Mouse (Mus musculus) CH12.LX (cell line): Measurements from ENCODE around the gene Ccdc24.

Experiments used
- BHLHE40 ChIP-seq: IDR thresholded peaks from 2 replicates; pipeline ENCODE4 v1.6.1; 2011; ENCODE audit warnings: mild to moderate bottlenecking, low read depth, low read length, improper control_type of control experiment
- CTCF ChIP-seq, 2 experiments: IDR thresholded peaks in 1 of 2; conservative IDR thresholded peaks in 1 of 2; 2 replicates each; pipeline ENCODE4 v1.5.1; 2011 to 2012; ENCODE audit warnings: low read depth in 2 of 2, low read length in 2 of 2, improper control_type of control experiment in 1 of 2, inconsistent platforms in 1 of 2, mild to moderate bottlenecking in 1 of 2, moderate library complexity in 1 of 2
- E2F4 ChIP-seq: IDR thresholded peaks from 2 replicates; pipeline ENCODE4 v1.6.1; 2011; ENCODE audit warnings: low read depth, low read length, improper control_type of control experiment; ENCODE audit not compliant: insufficient replicate concordance
- ETS1 ChIP-seq: conservative IDR thresholded peaks from 2 replicates; pipeline ENCODE4 v1.6.1; 2012; ENCODE audit warnings: low read depth, mild to moderate bottlenecking, inconsistent platforms, low read length, improper control_type of control experiment, moderate library complexity
- MAX ChIP-seq: IDR thresholded peaks from 2 replicates; pipeline ENCODE4 v1.6.1; 2011; ENCODE audit warnings: low read length, improper control_type of control experiment
- POLR2A ChIP-seq: IDR thresholded peaks from 2 replicates; pipeline ENCODE4 v1.6.1; 2011; ENCODE audit warnings: low read depth, mild to moderate bottlenecking, improper control_type of control experiment, low read length
- SIN3A ChIP-seq: IDR thresholded peaks from 2 replicates; pipeline ENCODE4 v1.6.1; 2012; ENCODE audit warnings: low read length, improper control_type of control experiment, inconsistent platforms
- USF1 ChIP-seq: IDR thresholded peaks from 2 replicates; pipeline ENCODE4 v1.6.1; 2014; ENCODE audit warnings: low read depth, mild to moderate bottlenecking, inconsistent platforms, low read length, improper control_type of control experiment
- ZC3H11A ChIP-seq: IDR thresholded peaks from 2 replicates; pipeline ENCODE4 v1.6.1; 2012; ENCODE audit warnings: low read depth, mild to moderate bottlenecking, inconsistent platforms, low read length, improper control_type of control experiment

DNA sequence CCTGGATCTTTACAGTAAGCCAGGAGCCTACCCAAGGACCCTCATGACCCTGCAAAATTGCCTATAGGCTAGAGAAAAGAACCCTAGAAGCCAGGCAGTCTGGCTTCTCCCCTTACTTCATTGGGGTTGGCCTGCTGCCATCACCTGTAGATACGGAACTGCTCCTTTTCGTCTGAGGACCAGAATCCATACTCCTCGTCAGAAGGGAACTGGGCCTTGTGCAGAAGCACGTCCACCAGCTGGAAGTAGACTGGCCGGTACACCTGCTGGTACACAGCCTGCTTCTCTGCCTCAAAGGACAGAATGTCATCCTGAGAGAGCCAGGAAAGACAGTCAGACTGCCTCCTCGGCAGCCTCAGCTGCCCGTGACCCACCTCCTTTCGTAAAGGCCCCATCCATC is 32.4 kb upstream of the Ccdc24 start:
- TF ChIP-seq ZC3H11A (no peak), USF1 (no peak), SIN3A (no peak), ETS1 (no peak), MAX (no peak), E2F4 (no peak), CTCF (conservative IDR thresholded peaks at IDR 0.05 in 1 of 2, IDR thresholded peaks at IDR 0.05 in 1 of 2; ENCODE audit: low read depth in 2 of 2, low read length in 2 of 2) (no peak), POLR2A (no peak), BHLHE40 (no peak)
